Mouse (Mus musculus) CD4-positive, CD25-positive, alpha-beta regulatory T cell, adult 2 months (primary cell): ENCODE data around the gene Tepp.

Source experiments
- DNase-seq: peaks from one replicate; pipeline ENCODE4 v3.0.0-alpha.2; 2012; ENCODE audit warnings: low read depth, low spot score

The Tepp gene

DNA sequence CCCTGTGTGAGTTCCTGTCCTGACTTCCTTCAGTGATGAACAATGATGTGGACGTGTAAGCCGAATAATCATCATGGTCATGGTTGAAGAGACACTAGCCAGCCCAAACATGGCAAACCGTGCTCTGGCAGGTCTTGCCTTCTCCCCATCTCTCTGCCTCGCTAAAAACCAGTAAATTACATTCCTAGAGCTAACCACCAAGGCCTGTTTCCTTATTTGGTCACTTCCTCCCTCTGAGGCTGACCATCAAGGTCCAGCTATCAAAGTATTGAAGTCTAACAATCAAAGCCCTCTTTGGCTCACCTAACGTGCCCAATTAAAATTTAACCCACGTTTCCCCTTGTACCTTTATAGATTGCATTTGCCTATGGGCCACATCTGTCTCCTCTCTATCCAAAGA is 51.9 kb downstream of the Tepp start:
- DNase-seq, result no peak

DNA sequence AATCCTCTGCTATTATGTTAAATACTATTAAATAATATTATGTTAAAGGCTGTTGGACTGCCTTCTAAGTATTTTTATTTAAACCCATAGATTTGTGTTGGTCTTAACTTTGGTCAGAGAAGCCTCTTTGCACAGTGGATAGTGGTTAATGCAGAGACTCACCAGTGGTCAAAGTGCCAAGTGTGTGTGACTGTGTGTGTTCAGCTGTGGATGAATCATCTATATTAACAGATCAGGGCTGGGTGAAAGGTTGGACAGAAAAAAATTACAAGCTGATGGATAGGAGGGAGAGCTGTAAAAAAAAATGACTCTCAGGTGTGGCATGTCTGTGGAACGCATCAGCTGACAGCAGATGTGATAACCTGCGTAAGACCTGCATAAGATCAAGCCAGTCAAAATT is 53.5 kb downstream of the Tepp start:
- no peak for DNase-seq

DNA sequence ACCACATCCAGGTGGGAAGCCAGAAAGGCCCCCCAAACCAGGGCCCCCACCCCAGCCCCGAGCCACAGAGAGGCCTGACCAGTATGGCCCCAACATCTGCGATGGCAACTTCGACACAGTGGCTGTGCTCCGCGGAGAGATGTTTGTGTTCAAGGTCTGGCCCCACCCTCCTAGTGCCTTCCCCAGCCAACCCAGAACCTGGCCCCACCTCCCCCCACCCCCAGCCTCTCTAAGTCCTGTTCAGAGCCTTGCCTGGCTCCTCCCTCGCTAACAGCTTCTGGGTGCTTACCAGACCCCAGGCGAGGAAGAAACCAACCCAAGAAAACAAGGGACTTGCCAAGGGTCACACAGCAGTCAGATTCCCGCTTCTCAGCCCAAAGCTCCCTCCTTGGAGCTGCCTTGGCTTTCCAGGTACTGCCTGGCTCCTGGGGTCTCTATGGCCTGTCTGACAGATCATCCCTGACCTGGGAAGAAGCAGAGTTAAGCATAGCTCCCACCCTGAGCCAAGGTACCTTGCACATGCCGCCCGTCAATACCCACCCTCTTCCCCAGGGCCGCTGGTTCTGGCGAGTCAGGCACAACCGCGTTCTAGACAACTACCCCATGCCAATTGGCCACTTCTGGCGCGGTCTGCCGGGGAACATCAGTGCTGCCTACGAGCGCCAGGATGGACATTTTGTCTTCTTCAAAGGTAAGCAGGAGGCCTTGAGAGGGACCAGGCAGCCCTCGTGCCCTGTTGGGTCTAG is 59.4 kb downstream of the Tepp start:
- DNase-seq, result peak; percentile 84

DNA sequence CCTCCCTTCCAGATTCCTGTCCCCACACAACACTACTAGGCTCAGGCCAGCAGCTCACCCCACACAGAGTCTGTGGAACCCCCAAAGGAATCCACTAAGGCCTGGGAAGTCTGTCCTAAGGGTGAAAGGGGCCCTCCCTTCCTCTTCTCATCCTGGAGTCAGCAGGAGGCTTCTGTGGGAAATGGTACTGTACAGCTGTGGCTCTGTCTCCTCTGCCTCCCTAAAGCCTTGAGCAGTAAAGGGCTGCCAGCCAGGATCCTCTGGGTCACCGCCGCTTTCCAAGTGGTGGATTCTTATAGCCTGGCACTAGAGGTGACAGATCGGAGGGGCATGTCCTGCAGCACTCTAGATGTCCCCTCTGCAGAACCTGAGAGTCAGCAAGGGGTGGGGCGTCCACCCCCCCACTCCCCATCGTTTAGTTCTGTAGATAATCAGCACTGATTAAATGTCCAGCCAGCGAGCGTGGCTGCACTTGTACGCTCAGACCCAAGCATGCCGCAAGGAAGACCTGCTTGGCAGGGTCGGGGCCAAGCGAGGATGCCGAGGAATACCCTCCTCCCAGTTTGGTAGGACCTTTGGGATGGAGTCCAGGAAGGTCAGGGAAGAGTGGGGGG is 63.1 kb downstream of the Tepp start:
- no peak for DNase-seq

DNA sequence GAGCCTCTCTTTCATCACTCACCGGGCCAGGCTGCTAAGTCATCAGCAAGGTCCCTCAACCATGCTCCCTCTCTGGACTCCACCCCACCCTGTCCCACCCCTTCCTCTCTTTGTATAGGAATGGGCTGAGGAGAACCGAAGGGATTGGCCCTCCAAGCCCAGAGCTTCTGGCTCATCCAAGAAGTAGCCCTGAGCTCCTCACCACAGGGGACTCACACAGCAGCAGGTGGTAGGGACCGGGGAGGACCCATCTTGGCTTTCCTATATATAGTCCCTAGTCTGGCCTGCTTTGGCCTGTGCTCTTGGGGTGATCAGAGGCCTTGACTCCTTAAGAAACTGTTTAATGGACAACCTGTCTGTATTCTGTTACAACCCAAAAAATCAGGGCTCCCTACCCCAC is 64.1 kb downstream of the Tepp start:
- no peak for DNase-seq

DNA sequence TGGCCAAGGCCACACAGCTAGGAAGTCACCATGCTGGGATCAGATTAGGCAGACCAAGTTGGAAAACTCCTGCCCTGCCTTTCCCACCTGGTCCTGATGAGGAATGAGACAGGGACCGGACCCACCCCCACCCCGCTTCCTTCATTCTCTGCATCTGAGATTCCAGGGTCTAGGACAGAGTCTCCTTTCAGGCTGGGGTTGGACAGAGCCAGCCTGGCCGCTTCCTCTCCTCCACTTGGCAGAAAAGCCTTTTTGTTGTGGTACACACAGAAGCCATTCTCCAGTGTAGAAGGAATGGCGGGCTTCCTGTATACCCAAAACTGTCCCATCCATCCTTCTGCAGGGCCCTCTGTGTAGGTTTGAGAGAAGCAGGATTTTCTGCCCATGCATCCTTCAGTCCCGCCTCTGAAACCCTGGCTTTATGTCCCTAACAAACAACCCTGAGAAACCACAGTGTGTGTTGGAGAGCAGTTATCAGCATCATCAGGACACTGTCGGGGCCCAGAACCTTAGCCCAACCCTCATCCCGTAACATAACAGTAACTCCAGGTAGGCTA is 65.1 kb downstream of the Tepp start:
- no peak for DNase-seq
